Mouse (Mus musculus) testis, adult 2 months (tissue): ENCODE measurements at regions not wholly inside any gene's neighbourhood (a gene's known extent, or its start where the extent isn't known, plus 50 kb on each side); places are given as distances from the start of the nearest gene placed in this dataset.

ENCODE experiments used
- CTCF ChIP-seq: fragments of 200-500 bp; IDR thresholded peaks from 2 replicates; pipeline ENCODE4 v1.5.1; 2012; ENCODE audit warnings: low read depth, mild to moderate bottlenecking, inconsistent platforms, low read length, moderate library complexity; ENCODE audit not compliant: control insufficient read depth, insufficient read depth, insufficient replicate concordance
- POLR2A ChIP-seq: fragments of 200-500 bp; IDR thresholded peaks from 2 replicates; pipeline ENCODE4 v1.6.1; 2012; ENCODE audit warnings: low read depth, mild to moderate bottlenecking, inconsistent platforms, low read length, moderate library complexity; ENCODE audit not compliant: control insufficient read depth

DNA sequence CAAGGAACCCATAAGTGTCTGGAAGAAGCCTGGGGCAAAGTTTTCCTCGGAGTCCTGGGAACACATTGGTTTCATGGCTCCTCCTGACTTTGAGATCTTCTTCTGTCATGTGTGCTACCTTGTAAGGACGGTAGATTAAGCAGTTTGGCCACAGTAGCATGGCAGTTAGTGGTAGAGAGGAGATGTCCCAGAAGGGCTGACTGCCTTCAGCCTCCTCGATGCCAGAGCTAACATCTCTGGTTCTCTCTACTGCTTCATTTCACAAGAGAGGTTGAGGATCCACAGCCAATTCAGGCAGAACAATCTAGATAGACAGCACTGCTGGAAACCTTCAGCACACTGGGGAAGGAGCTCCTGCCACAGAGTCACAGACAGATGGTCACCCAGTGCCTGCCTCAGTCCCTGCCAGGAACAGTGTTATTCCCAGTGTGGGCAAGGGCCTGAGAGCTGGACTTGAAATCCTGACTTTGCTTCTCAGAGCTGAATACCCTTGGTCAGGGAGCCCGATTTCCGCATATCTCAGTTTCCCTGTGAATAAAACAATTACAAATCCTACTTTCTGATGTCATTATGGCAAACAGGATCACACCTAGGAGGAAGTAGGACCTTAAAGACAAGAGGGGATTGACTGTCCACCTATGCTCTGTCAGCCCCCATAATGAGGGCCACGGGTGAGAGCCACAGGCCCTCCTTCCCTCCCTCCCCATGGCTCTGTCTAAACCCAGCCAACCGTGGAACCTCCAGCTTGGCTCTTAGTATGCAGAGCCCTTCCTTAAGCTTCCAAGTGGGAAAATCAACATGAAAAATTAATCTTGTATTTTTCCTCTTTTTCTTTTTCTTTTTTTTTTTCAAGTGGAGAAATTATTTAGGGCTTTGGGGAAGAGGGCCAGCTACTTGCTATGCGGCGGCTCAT, 290.3 kb downstream of the Fut8 start:
- TF ChIP-seq CTCF = no peak
- TF ChIP-seq POLR2A = no peak
